Mouse (Mus musculus): ENCODE results near the gene Tmem117. TPM values are rescaled to one million over a fixed set of nuclear protein-coding genes. Genes with fewer than 3 reads are reported as not detected.

Tmem117 gene
- polyA plus RNA-seq, 1 experiment = 4.6 TPM

DNA sequence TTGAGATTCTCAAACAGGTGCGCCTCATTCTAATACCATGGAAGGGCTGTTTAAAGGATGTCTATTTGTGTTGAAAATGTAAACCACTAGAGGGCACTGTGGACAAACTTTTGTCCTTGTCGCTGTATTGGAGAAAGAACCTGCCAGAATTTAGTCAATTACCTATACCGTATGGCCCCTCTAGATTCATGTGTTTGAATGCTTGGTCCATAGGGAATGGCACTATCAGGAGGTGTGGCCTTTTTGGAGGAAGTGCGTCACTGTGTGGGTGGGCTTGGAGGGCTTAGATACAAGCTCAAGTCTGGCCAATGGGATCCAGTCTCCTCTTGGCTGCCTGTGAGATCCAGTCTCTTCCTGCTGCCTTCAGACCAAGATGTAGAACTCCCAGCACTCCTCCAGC is 140.2 kb downstream of the Tmem117 start:
- Histone ChIP-seq H3K27ac (ENCODE audit: insufficient read depth, low read depth, low read length) (no peak overlapping the region), H3K27me3 (replicated peaks; ENCODE audit: control insufficient read depth, insufficient read depth, low read length) (no peaks in the 10 kb centered on the region), H3K4me3 (ENCODE audit: insufficient read depth, low read depth, low read length) (no peak overlapping the region), H3K36me3 (ENCODE audit: control insufficient read depth, insufficient read depth, low read length) (no peaks in the 10 kb centered on the region), H3K4me1 (ENCODE audit: control insufficient read depth, insufficient read depth, low read length) (no peaks in the 10 kb centered on the region)
- peak; percentile 37 for DNase-seq
- WGBS = 17% methylated on average over 4 of the region's 4 CpGs
- TF ChIP-seq CTCF (conservative IDR thresholded peaks at IDR 0.05; ENCODE audit: insufficient read depth, insufficient read length, low read depth, low read length) (peak; percentile 20; the same call in 1 of the 2 replicates), POLR2A (IDR thresholded peaks at IDR 0.05; ENCODE audit: low read depth, low read length) (no peak)

DNA sequence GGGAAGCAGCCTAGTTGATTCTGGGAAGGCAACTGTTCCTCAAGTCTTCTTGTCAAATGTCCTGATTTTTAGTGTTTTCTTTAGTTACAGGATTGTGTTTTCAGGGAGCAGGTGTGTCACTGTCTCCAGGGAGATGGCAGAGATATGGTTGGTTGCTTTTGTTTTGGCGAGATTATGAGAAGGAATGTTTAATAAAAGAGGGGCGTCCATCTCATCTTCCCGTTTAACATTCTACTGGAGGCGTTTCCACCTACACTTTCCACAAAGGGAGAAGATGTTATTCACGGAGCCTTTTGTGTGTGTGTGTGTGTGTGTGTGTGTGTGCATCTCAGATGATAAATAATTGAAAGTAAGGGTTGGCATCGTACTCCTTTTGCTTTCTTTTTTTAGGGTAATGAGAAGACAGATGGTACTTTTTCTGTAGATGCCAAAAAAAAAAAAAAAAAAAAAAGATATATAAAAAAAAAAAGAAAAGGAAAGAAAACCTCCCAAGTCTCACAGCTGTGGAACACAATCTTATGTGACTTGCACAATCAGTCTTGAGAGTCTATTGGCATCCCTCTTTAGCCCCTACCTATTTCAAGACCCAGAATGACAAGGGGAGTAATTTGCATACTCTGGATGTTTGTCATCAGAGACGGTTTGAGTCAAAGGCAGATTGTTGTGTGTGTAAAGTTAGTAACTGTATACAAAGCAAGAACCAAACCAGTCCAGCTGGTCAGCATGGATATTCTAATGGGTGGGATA is 142.0 kb downstream of the Tmem117 start:
- DNase-seq = no peak
- Histone ChIP-seq H3K4me3 (ENCODE audit: insufficient read depth, low read depth, low read length) (no peak overlapping the region), H3K27ac (ENCODE audit: insufficient read depth, low read depth, low read length) (no peak overlapping the region), H3K4me1 (ENCODE audit: control insufficient read depth, insufficient read depth, low read length) (no peaks in the 10 kb centered on the region), H3K27me3 (replicated peaks; ENCODE audit: control insufficient read depth, insufficient read depth, low read length) (no peaks in the 10 kb centered on the region), H3K36me3 (ENCODE audit: control insufficient read depth, insufficient read depth, low read length) (no peaks in the 10 kb centered on the region)
- TF ChIP-seq POLR2A (IDR thresholded peaks at IDR 0.05; ENCODE audit: low read depth, low read length) (no peak), CTCF (conservative IDR thresholded peaks at IDR 0.05; ENCODE audit: insufficient read depth, insufficient read length, low read depth, low read length) (no peak)
- WGBS = 64% methylated on average over 7 of the region's 7 CpGs

DNA sequence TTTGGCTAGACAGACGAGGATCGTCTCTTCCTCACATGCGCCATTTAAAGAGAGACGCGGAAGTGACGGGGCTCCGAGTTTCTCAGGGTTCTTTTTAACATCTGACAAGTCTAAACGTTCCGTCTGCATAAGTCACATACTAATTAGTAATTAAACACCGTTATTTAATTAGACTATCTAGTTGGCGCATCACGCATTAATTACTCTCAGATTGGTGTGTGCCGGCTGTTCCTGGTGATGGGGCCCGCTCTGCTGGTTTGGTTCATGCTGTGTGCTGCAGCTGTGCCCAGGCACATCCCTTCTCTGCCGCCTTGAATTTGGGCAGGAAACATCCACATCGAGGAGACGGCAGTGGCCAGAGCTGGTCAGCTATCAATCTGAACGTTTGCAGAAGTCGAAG is 142.7 kb downstream of the Tmem117 start:
- Histone ChIP-seq H3K36me3 (ENCODE audit: control insufficient read depth, insufficient read depth, low read length) (no peaks in the 10 kb centered on the region), H3K4me3 (ENCODE audit: insufficient read depth, low read depth, low read length) (no peak overlapping the region), H3K27me3 (replicated peaks; ENCODE audit: control insufficient read depth, insufficient read depth, low read length) (no peaks in the 10 kb centered on the region), H3K27ac (ENCODE audit: insufficient read depth, low read depth, low read length) (no peak overlapping the region), H3K4me1 (ENCODE audit: control insufficient read depth, insufficient read depth, low read length) (no peaks in the 10 kb centered on the region)
- no peak for DNase-seq
- TF ChIP-seq POLR2A (IDR thresholded peaks at IDR 0.05; ENCODE audit: low read depth, low read length) (no peak), CTCF (conservative IDR thresholded peaks at IDR 0.05; ENCODE audit: insufficient read depth, insufficient read length, low read depth, low read length) (no peak)
- 92% methylated on average over 19 of the region's 19 CpGs for WGBS

DNA sequence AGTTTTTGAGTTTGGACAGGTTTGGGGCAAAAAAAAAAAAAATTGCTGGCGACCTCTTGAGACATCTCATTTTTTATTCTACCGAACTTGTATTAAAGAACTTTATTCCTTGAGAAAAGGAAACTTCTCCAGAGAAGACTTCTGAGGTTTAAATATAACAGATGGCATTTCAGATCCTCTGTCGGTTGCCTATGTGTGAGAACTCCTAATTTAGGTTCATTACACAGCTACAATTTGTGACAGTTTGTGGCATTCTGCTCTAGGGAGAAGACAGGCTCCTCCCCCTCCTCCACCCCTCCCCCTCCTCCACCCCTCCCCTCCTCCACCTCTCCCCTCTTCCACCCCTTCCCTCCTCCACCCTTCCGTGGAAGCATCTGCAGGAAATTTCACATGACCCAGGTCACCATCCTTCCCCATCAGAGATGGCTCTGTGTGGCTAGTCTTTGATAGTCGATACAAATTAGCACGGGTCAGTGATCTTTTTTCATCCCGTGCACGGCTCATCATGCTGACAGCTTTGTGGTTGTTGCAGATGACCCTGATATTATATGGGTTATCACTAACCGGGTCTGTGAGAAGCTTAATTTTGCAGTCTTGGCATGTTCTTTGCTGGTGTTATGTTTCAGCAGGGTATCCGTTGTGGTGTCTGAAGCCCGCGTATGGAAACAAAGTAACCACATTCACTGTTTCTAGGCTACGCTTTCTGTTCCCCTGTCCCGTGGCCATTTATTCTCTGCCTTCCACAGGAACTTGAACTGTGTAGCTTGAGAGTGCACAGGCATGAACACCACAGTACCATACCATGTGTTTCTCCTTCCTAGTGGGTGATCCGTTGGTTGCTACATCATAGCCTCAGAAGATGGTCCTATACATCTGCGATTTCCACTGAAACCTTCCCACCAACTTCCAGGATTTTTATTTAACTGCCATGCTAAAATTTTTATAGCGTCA is 147.4 kb downstream of the Tmem117 start:
- no peak for TF ChIP-seq POLR2A (IDR thresholded peaks at IDR 0.05; ENCODE audit: low read depth, low read length)
- no peak for TF ChIP-seq CTCF (conservative IDR thresholded peaks at IDR 0.05; ENCODE audit: insufficient read depth, insufficient read length, low read depth, low read length)

DNA sequence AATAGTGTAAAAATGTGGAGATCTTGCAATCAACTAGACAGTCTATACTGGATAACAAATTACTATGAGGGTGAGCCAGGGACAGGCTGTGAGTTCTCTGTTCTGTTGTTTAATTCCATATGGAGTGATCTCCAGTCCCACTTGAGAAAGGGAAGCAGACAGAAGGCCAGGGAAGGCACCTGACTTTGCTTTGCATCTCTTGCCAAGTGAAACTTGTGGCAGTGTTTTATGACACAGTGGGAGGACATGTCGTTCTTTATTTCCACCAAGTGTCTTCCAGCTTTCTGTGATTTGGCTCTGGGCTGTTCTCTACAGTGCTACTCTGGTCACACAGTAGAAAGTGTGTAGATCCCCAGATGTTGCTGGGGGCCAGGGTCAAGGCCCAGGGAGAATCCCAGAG is 152.5 kb downstream of the Tmem117 start:
- no peaks in the 10 kb centered on the region for H3K27me3 ChIP-seq (replicated peaks; ENCODE audit: control insufficient read depth, insufficient read depth, low read length)
- no peak for DNase-seq
- H3K4me3 ChIP-seq (ENCODE audit: insufficient read depth, low read depth, low read length) = no peak overlapping the region
- WGBS = 33% methylated on average over 1 of the region's 1 CpGs
- H3K27ac ChIP-seq (ENCODE audit: insufficient read depth, low read depth, low read length) = no peak overlapping the region
- no peaks in the 10 kb centered on the region for H3K4me1 ChIP-seq (ENCODE audit: control insufficient read depth, insufficient read depth, low read length)
- H3K36me3 ChIP-seq (ENCODE audit: control insufficient read depth, insufficient read depth, low read length) = no peaks in the 10 kb centered on the region
- TF ChIP-seq CTCF (conservative IDR thresholded peaks at IDR 0.05; ENCODE audit: insufficient read depth, insufficient read length, low read depth, low read length) (no peak), POLR2A (IDR thresholded peaks at IDR 0.05; ENCODE audit: low read depth, low read length) (no peak)

More for the DNA sequence above, 147.4 kb downstream of the Tmem117 start:
- Histone ChIP-seq H3K4me3 (ENCODE audit: insufficient read depth, low read depth, low read length) (no peak overlapping the region), H3K4me1 (ENCODE audit: control insufficient read depth, insufficient read depth, low read length) (no peaks in the 10 kb centered on the region), H3K36me3 (ENCODE audit: control insufficient read depth, insufficient read depth, low read length) (no peaks in the 10 kb centered on the region), H3K27ac (ENCODE audit: insufficient read depth, low read depth, low read length) (no peak overlapping the region), H3K27me3 (replicated peaks; ENCODE audit: control insufficient read depth, insufficient read depth, low read length) (no peaks in the 10 kb centered on the region)
- WGBS = 31% methylated on average over 17 of the region's 17 CpGs
- peak; percentile 1 for DNase-seq

DNA sequence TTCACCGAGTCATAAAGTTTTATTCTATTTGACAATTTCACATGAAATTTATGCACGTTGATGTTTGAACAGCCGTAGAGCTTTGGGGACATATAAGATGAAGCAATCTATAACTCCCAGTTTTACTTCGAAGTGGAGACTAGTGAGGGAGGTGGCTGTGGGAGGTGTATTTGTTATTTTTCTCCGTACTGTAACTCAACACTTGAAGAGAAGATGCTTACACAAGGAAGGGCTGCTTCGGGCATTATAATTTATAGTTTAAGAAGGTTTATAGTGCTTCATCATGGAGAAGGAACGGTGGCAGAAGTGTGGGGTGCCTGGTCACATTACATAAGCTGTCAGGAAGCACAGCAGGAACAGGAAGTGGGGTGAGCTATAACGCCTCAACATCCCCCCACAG is 164.4 kb downstream of the Tmem117 start:
- H3K4me1 ChIP-seq (ENCODE audit: control insufficient read depth, insufficient read depth, low read length) = no peaks in the 10 kb centered on the region
- H3K4me3 ChIP-seq (ENCODE audit: insufficient read depth, low read depth, low read length) = no peak overlapping the region
- no peak for DNase-seq
- WGBS = 37% methylated on average over 8 of the region's 8 CpGs
- H3K36me3 ChIP-seq (ENCODE audit: control insufficient read depth, insufficient read depth, low read length) = no peaks in the 10 kb centered on the region
- no peak for TF ChIP-seq POLR2A (IDR thresholded peaks at IDR 0.05; ENCODE audit: low read depth, low read length)
- no peak for TF ChIP-seq CTCF (conservative IDR thresholded peaks at IDR 0.05; ENCODE audit: insufficient read depth, insufficient read length, low read depth, low read length)
- no peak overlapping the region for H3K27ac ChIP-seq (ENCODE audit: insufficient read depth, low read depth, low read length)
- no peaks in the 10 kb centered on the region for H3K27me3 ChIP-seq (replicated peaks; ENCODE audit: control insufficient read depth, insufficient read depth, low read length)

DNA sequence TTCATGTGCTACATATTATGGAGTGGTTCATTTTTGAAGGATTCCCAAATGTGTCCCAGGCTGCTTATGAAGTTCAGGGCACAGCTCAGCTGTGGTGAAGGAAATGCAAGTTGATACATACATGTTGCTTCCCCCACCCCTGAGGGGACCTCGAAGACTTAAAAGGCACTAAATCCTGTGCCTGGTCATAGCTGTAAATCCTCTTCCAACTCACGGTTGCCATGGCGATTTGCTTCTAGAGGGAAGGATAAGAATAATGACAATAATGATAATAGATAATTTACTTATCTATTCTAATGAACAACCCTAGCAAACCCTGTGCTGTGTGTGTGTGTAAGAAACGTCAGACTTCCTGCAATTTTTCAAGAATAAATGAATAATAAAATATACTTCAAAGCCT is 166.5 kb downstream of the Tmem117 start:
- 43% methylated on average over 4 of the region's 4 CpGs for WGBS
- Histone ChIP-seq H3K4me3 (ENCODE audit: insufficient read depth, low read depth, low read length) (no peak overlapping the region), H3K27me3 (replicated peaks; ENCODE audit: control insufficient read depth, insufficient read depth, low read length) (no peaks in the 10 kb centered on the region), H3K27ac (ENCODE audit: insufficient read depth, low read depth, low read length) (no peak overlapping the region), H3K4me1 (ENCODE audit: control insufficient read depth, insufficient read depth, low read length) (no peaks in the 10 kb centered on the region), H3K36me3 (ENCODE audit: control insufficient read depth, insufficient read depth, low read length) (no peaks in the 10 kb centered on the region)
- no peak for TF ChIP-seq POLR2A (IDR thresholded peaks at IDR 0.05; ENCODE audit: low read depth, low read length)
- TF ChIP-seq CTCF (conservative IDR thresholded peaks at IDR 0.05; ENCODE audit: insufficient read depth, insufficient read length, low read depth, low read length) = no peak
- DNase-seq = no peak
